Mouse (Mus musculus) cerebellum, adult 2 months (tissue): ENCODE results near the gene Acsf2. TPM values are rescaled to one million over a fixed set of nuclear protein-coding genes. Genes with fewer than 3 reads are reported as not detected.

Experiments used
- DNase-seq, 2 experiments: peaks; one replicate each; pipeline ENCODE4 v3.0.0; 2021
- H3K27ac ChIP-seq: fragments of 200-500 bp; 2 replicates; pipeline ENCODE4 v1.5.1; 2012; ENCODE audit warnings: low read length, control low read depth, inconsistent platforms; ENCODE audit not compliant: insufficient read depth
- H3K27me3 ChIP-seq: fragments of 200-500 bp; 2 replicates; pipeline ENCODE4 v1.6.1; 2012; ENCODE audit warnings: inconsistent platforms, mild to moderate bottlenecking, low read length, moderate library complexity; ENCODE audit not compliant: control insufficient read depth, insufficient read depth
- H3K4me1 ChIP-seq: fragments of 200-500 bp; 2 replicates; pipeline ENCODE4 v1.6.1; 2011; ENCODE audit warnings: low read length; ENCODE audit not compliant: control insufficient read depth, insufficient read depth
- H3K4me3 ChIP-seq: fragments of 200-500 bp; replicated peaks from 2 replicates; pipeline ENCODE3; 2011; ENCODE audit warnings: mild to moderate bottlenecking, low read depth, low read length, control low read depth; ENCODE audit not compliant: insufficient read depth
- CTCF ChIP-seq: fragments of 200-500 bp; IDR thresholded peaks from 2 replicates; pipeline ENCODE4 v1.5.1; 2011; ENCODE audit warnings: low read depth, mild to moderate bottlenecking, control low read depth, low read length, moderate library complexity, borderline replicate concordance; ENCODE audit not compliant: insufficient read depth
- POLR2A ChIP-seq: fragments of 200-500 bp; IDR thresholded peaks from 2 replicates; pipeline ENCODE4 v1.6.1; 2011; ENCODE audit warnings: low read length, control low read depth, borderline replicate concordance; ENCODE audit not compliant: insufficient read depth
- WGBS: fragments of 180-500 bp; shearing (Covaris S2); methylation state at CpG from one replicate; pipeline ENCODE4 v1.1.7; 2018; 5-methylcytosine and 5-hydroxymethylcytosine counted together
- polyA plus RNA-seq: library from polyadenylated mRNA; depleted of rRNA; stranded (reverse); fragments of >200 nt; gene quantifications from 2 replicates; pipeline ENCODE4 v1.2.3, GENCODE M21; 2012

The Acsf2 gene
- polyA plus RNA-seq, 1 experiment = 13.1 TPM

- DNase-seq = peak; percentile 95 to 97
- 4% methylated on average over 9 of the region's 9 CpGs for WGBS
- H3K27ac ChIP-seq = no peak overlapping the region
- TF ChIP-seq POLR2A = no peak
- peak; percentile 92 for TF ChIP-seq CTCF
- 0 out of 2 replicates have a peak, but pooled peaks cover 2% of the 10 kb centered on the region for H3K4me1 ChIP-seq
- peak overlapping the region; percentile 2 for H3K4me3 ChIP-seq
- no peaks in the 10 kb centered on the region for H3K27me3 ChIP-seq
These were observed 57.7 kb downstream of the Acsf2 start for GRCm38 (mm10) chr11:94543932-94544331.

- H3K27ac ChIP-seq = no peak overlapping the region
- TF ChIP-seq POLR2A (no peak), CTCF (no peak)
- 0 out of 2 replicates have a peak, but pooled peaks cover 2% of the 10 kb centered on the region for H3K4me1 ChIP-seq
- WGBS = 79% methylated on average over 12 of the region's 12 CpGs
- no peak overlapping the region for H3K4me3 ChIP-seq
- no peaks in the 10 kb centered on the region for H3K27me3 ChIP-seq
- no peak for DNase-seq
These were observed 58.3 kb downstream of the Acsf2 start for GRCm38 (mm10) chr11:94543344-94543743.

GRCm38 (mm10) chr11:94542400-94542799 lies 59.3 kb downstream of the Acsf2 start:
- TF ChIP-seq CTCF = no peak
- no peak for TF ChIP-seq POLR2A
- Histone ChIP-seq H3K4me3 (no peak overlapping the region), H3K27me3 (no peaks in the 10 kb centered on the region), H3K27ac (no peak overlapping the region), H3K4me1 (0 out of 2 replicates have a peak, but pooled peaks cover 2% of the 10 kb centered on the region)
- no peak for DNase-seq
- WGBS = 76% methylated on average over 4 of the region's 4 CpGs

- no peak overlapping the region for H3K4me3 ChIP-seq
- no peak for DNase-seq
- TF ChIP-seq CTCF = no peak
- no peak for TF ChIP-seq POLR2A
- no peak overlapping the region for H3K27ac ChIP-seq
- WGBS = 84% methylated on average over 7 of the region's 7 CpGs
- no peaks in the 10 kb centered on the region for H3K4me1 ChIP-seq
- no peaks in the 10 kb centered on the region for H3K27me3 ChIP-seq
These were observed 61.9 kb downstream of the Acsf2 start for GRCm38 (mm10) chr11:94539761-94540160.

GRCm38 (mm10) chr11:94538733-94539292 lies 62.9 kb downstream of the Acsf2 start:
- no peak for DNase-seq
- H3K27me3 ChIP-seq = no peaks in the 10 kb centered on the region
- H3K4me3 ChIP-seq = no peak overlapping the region
- no peak overlapping the region for H3K27ac ChIP-seq
- no peaks in the 10 kb centered on the region for H3K4me1 ChIP-seq
- 68% methylated on average over 8 of the region's 8 CpGs for WGBS
- no peak for TF ChIP-seq POLR2A
- no peak for TF ChIP-seq CTCF

GRCm38 (mm10) chr11:94533171-94533570 lies 68.5 kb downstream of the Acsf2 start:
- H3K4me1 ChIP-seq = no peaks in the 10 kb centered on the region

GRCm38 (mm10) chr11:94528879-94529278 lies 72.8 kb downstream of the Acsf2 start:
- no peak overlapping the region for H3K27ac ChIP-seq
- no peak overlapping the region for H3K4me3 ChIP-seq
- no peak for DNase-seq
- no peaks in the 10 kb centered on the region for H3K27me3 ChIP-seq
- H3K4me1 ChIP-seq = no peaks in the 10 kb centered on the region
- 60% methylated on average over 3 of the region's 3 CpGs for WGBS
- TF ChIP-seq CTCF (no peak), POLR2A (no peak)

More at GRCm38 (mm10) chr11:94533171-94533570, 68.5 kb downstream of the Acsf2 start:
- TF ChIP-seq CTCF (no peak), POLR2A (no peak)
- no peaks in the 10 kb centered on the region for H3K27me3 ChIP-seq
- no peak overlapping the region for H3K4me3 ChIP-seq
- WGBS = 79% methylated on average over 8 of the region's 8 CpGs
- no peak for DNase-seq
- no peak overlapping the region for H3K27ac ChIP-seq

- no peak for TF ChIP-seq POLR2A
- TF ChIP-seq CTCF = no peak
- Histone ChIP-seq H3K4me1 (0 out of 2 replicates have a peak, but pooled peaks cover 3% of the 10 kb centered on the region), H3K4me3 (no peak overlapping the region), H3K27me3 (no peaks in the 10 kb centered on the region), H3K27ac (no peak overlapping the region)
- no peak for DNase-seq
- 44% methylated on average over 9 of the region's 9 CpGs for WGBS
These were observed 75.3 kb downstream of the Acsf2 start for GRCm38 (mm10) chr11:94526171-94526879.
